Mouse (Mus musculus): ENCODE measurements around the gene Kif28.
A peak's percentile ranks its signal among the peaks of the same experiment; 100 is the strongest.
"Not testable (repeated sequence)": the region's sequence is repeated elsewhere in the genome, so short reads cannot be mapped to it uniquely, and the experiment has no call there.

The Kif28 gene

GRCm38 (mm10) chr1:179705154-179705553 is 39.9 kb downstream of the Kif28 start:
- DNase-seq (ENCODE audit: low read depth, low spot score), result no peak

GRCm38 (mm10) chr1:179704150-179704549 is 40.9 kb downstream of the Kif28 start:
- DNase-seq (ENCODE audit: low read depth, low spot score), result no peak

GRCm38 (mm10) chr1:179689479-179689878 is 55.6 kb downstream of the Kif28 start:
- no peak for DNase-seq (ENCODE audit: low read depth, low spot score)

GRCm38 (mm10) chr1:179688914-179689313 is 56.2 kb downstream of the Kif28 start:
- no peak for DNase-seq (ENCODE audit: low read depth, low spot score)

- no peak for DNase-seq (ENCODE audit: low read depth, low spot score)
Measured at GRCm38 (mm10) chr1:179688415-179688814, 56.7 kb downstream of the Kif28 start.

GRCm38 (mm10) chr1:179687966-179688365 is 57.1 kb downstream of the Kif28 start:
- no peak for DNase-seq (ENCODE audit: low read depth, low spot score)

GRCm38 (mm10) chr1:179687305-179687704 is 57.8 kb downstream of the Kif28 start:
- no peak for DNase-seq (ENCODE audit: low read depth, low spot score)

GRCm38 (mm10) chr1:179686781-179687180 is 58.3 kb downstream of the Kif28 start:
- no peak for DNase-seq (ENCODE audit: low read depth, low spot score)

- DNase-seq (ENCODE audit: low read depth, low spot score), result no peak
Measured at GRCm38 (mm10) chr1:179686348-179686747, 58.7 kb downstream of the Kif28 start.

GRCm38 (mm10) chr1:179682753-179683152 is 62.3 kb downstream of the Kif28 start:
- DNase-seq (ENCODE audit: low read depth, low spot score), result not testable (repeated sequence)

GRCm38 (mm10) chr1:179679326-179679725 is 65.7 kb downstream of the Kif28 start:
- no peak for DNase-seq (ENCODE audit: low read depth, low spot score)

GRCm38 (mm10) chr1:179677031-179677430 is 68.0 kb downstream of the Kif28 start:
- no peak for DNase-seq (ENCODE audit: low read depth, low spot score)

- no peak for DNase-seq (ENCODE audit: low read depth, low spot score)
Measured at GRCm38 (mm10) chr1:179674355-179674754, 70.7 kb downstream of the Kif28 start.

GRCm38 (mm10) chr1:179668836-179669537 is 76.1 kb downstream of the Kif28 start:
- DNase-seq (ENCODE audit: low read depth, low spot score), result peak; percentile 13

GRCm38 (mm10) chr1:179668013-179668805 is 76.9 kb downstream of the Kif28 start, which contains the start of gene Sccpdh:
Gene Sccpdh (plus strand): TSS chr1:179668210.
- DNase-seq (ENCODE audit: low read depth, low spot score), result peak; percentile 82

GRCm38 (mm10) chr1:179667450-179667849 is 77.6 kb downstream of the Kif28 start:
- peak; percentile 7 for DNase-seq (ENCODE audit: low read depth, low spot score)

GRCm38 (mm10) chr1:179666971-179667370 is 78.1 kb downstream of the Kif28 start:
- no peak for DNase-seq (ENCODE audit: low read depth, low spot score)

- DNase-seq (ENCODE audit: low read depth, low spot score), result no peak
Measured at GRCm38 (mm10) chr1:179664309-179664930, 80.7 kb downstream of the Kif28 start.

GRCm38 (mm10) chr1:179663065-179663464 is 82.0 kb downstream of the Kif28 start:
- DNase-seq (ENCODE audit: low read depth, low spot score), result no peak

- DNase-seq (ENCODE audit: low read depth, low spot score), result no peak
Measured at GRCm38 (mm10) chr1:179651224-179651623, 93.8 kb downstream of the Kif28 start.

- DNase-seq (ENCODE audit: low read depth, low spot score), result peak; percentile 6
Measured at GRCm38 (mm10) chr1:179650284-179650683, 94.8 kb downstream of the Kif28 start.

GRCm38 (mm10) chr1:179649324-179649723 is 95.7 kb downstream of the Kif28 start:
- DNase-seq (ENCODE audit: low read depth, low spot score), result no peak

Measured in CD4-positive, CD25-positive, alpha-beta regulatory T cell, adult 2 months (primary cell).